Mouse (Mus musculus): Measurements from ENCODE around the gene Nlrp10.

Gene Nlrp10

GRCm38 (mm10) chr7:108884906-108885305 lies 45.1 kb downstream of the Nlrp10 start, which contains the start of gene Olfr518:
Olfr518 (minus strand) TSS chr7:108885006.
- no peak for DNase-seq

DNA sequence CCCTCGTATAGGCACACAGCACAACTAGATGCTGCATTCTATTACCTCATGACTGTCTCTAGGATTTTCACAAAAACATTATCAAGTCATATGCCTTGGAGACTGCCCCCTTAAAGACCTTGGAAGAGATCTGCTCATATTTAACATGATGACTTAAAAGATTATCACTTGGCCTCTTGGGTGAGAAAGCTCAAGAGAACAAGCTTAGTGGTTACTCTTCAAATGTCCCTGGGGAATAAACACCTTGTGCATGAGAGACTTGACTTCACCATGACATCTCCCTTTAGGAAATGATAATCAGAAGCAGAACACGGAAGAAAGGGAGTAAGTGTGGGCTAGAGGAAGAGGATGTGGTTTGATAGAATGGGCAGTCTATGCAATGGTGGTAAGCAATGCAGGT lies 57.7 kb downstream of the Nlrp10 start, which contains the start of gene Olfr517:
Gene Olfr517 (minus strand): TSS at position 101 of the 400 bp plus-strand sequence.
- no peak for DNase-seq
